Mouse (Mus musculus) E14TG2a.4 (cell line): ENCODE results near the gene H2-Q1.
"Not testable (repeated sequence)": the region's sequence is repeated elsewhere in the genome, so short reads cannot be mapped to it uniquely, and the experiment has no call there.

ENCODE experiments used
- H3K27me3 ChIP-seq: 2 replicates; pipeline ENCODE4 v1.6.1; 2014; ENCODE audit warnings: low read length, control low read depth; ENCODE audit not compliant: insufficient read depth
- H3K36me3 ChIP-seq: 2 replicates; pipeline ENCODE4 v1.6.1; 2014; ENCODE audit warnings: low read length, control low read depth; ENCODE audit not compliant: insufficient read depth
- H3K4me1 ChIP-seq: replicated peaks from 2 replicates; pipeline ENCODE4 v1.6.1; 2014; ENCODE audit warnings: low read depth, low read length, control low read depth
- H3K4me3 ChIP-seq: replicated peaks from 2 replicates; pipeline ENCODE4 v1.5.1; 2014; ENCODE audit warnings: mild to moderate bottlenecking, low read length
- H3K9me3 ChIP-seq: 2 replicates; pipeline ENCODE4 v1.6.1; 2014; ENCODE audit warnings: low read length, control low read depth
- CTCF ChIP-seq: conservative IDR thresholded peaks from 2 replicates; pipeline ENCODE4 v1.5.1; 2014; ENCODE audit warnings: low read length
- NANOG ChIP-seq: IDR thresholded peaks from 2 replicates; pipeline ENCODE4 v1.6.1; 2014; ENCODE audit warnings: borderline replicate concordance, low read length, mixed read lengths
- POU5F1 ChIP-seq: IDR thresholded peaks from 2 replicates; pipeline ENCODE4 v1.6.1; 2014; ENCODE audit warnings: low read length, borderline replicate concordance

The H2-Q1 gene

DNA sequence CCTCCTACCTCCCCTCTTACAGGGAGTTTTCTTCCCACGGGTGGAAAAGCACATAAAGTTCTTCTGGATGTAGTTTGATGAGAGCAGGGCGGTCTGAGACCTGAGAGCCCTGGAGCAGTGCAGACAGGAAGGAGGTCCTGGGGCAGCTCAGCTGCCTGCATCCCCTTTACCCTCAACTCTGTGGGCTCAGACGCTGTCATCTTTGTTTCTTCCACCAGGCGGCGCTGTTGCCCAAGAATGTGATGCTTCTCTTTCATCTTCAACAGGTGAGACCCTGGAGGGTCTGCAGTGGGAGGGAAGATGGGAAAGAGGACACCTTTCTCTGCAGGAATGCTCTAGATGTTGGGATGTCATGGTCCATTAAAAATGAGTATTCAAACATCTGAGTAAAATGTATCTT, 24.4 kb upstream of the H2-Q1 start:
- TF ChIP-seq CTCF = peak; percentile 82
- not testable (repeated sequence) for H3K36me3 ChIP-seq, H3K4me1 ChIP-seq, H3K4me3 ChIP-seq
- peaks cover 10% of the 10 kb centered on the region; the same call in 1 of the 2 replicates for H3K27me3 ChIP-seq
- peaks cover 23% of the 10 kb centered on the region for H3K9me3 ChIP-seq

DNA sequence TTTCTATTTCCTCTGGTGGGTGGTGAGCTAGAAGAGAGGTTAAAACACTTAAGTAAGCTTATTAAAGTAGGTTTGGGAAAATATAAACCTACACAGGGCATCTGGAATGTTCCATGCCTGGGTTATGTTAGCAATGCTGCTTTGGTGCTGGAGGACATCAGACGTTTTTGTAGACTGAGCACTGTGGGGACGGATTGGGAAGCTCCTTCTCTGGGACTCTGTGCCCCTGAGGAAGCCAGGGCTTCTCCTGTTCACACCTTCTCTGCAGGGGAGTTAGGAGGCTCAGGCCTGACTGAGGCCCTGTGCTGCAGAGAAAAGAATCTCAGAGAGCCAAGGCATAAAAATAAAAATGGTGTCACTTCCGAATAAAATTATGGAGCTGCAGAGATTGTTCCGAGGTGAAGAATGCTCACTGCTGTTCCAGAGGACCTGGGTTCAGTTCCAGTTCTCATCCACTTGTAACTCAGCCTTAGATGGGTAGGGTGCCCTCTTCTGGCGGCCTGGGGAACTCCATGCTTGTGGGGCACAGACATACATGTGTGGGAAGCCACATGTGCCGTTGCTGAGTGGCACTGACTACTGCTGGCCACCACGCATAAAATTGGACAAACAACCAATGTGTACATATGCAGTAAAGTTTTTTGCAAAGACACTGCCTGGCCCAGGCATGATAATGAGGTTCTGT, 19.8 kb upstream of the H2-Q1 start:
- peaks cover 17% of the 10 kb centered on the region for H3K9me3 ChIP-seq
- not testable (repeated sequence) for H3K4me1 ChIP-seq, H3K36me3 ChIP-seq, H3K4me3 ChIP-seq, H3K27me3 ChIP-seq
- peak; percentile 24; the same call in 1 of the 2 replicates for TF ChIP-seq CTCF

DNA sequence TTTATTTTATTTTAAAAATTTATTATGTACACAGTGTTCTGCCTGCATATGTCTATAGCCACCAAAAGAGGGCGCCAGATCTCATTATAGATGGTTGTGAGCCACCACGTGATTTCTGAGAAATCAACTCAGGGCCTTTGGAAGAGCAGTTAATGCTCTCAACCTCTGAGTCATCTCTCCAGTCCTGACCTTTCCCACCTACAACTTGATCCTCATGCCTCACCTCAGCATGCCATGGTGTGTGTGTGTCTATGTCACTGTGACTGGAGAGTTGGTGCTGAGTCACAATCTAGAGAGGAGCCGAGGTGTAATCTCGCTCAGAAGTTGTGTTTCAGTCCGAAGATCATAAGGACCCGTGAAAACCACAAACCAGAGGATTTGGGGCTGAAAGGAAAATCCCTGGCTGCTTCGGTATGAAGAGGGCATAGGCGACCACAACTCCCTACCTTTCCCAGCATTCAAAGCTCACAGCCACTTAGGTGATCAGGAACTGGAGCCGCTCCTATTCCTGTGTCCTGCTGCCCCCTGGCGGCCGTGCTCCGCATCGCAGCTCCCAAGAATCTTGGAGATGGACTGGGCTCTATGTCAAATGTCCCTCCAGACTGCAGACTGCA, 18.5 kb upstream of the H2-Q1 start:
- 0 out of 2 replicates have a peak, but pooled peaks cover 16% of the 10 kb centered on the region for H3K27me3 ChIP-seq
- peaks cover 3% of the 10 kb centered on the region; the same call in 1 of the 2 replicates for H3K4me1 ChIP-seq
- no peaks in the 10 kb centered on the region for H3K36me3 ChIP-seq
- H3K4me3 ChIP-seq = no peak overlapping the region
- H3K9me3 ChIP-seq = peaks cover 17% of the 10 kb centered on the region
- no peak for TF ChIP-seq POU5F1
- peak; percentile 90 for TF ChIP-seq CTCF

DNA sequence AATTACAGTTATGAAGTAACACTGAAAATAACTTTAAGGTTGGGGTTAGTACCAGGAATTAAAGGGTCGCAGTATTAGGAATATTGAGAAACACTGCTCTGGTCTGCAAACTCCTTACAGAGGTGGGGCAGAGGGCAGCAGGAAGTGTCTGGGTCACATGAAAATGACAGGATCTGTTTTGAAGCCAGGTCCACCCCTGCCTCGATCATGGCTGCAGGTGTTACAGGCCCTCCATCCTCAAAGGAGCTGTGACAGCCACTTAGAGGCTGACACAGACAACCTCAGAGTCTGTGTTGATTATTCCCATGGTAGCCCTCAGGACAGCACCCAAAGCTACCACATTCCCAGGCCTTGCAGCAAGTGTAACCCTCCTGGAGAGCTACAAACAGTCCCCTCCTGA, 16.9 kb upstream of the H2-Q1 start:
- H3K27me3 ChIP-seq = peaks cover 28% of the 10 kb centered on the region; the same call in 1 of the 2 replicates
- peaks cover 17% of the 10 kb centered on the region for H3K9me3 ChIP-seq
- H3K4me1 ChIP-seq = peaks cover 3% of the 10 kb centered on the region; the same call in 1 of the 2 replicates
- no peak for TF ChIP-seq NANOG
- TF ChIP-seq POU5F1 = no peak
- TF ChIP-seq CTCF = no peak
- no peak overlapping the region for H3K4me3 ChIP-seq
- H3K36me3 ChIP-seq = no peaks in the 10 kb centered on the region

DNA sequence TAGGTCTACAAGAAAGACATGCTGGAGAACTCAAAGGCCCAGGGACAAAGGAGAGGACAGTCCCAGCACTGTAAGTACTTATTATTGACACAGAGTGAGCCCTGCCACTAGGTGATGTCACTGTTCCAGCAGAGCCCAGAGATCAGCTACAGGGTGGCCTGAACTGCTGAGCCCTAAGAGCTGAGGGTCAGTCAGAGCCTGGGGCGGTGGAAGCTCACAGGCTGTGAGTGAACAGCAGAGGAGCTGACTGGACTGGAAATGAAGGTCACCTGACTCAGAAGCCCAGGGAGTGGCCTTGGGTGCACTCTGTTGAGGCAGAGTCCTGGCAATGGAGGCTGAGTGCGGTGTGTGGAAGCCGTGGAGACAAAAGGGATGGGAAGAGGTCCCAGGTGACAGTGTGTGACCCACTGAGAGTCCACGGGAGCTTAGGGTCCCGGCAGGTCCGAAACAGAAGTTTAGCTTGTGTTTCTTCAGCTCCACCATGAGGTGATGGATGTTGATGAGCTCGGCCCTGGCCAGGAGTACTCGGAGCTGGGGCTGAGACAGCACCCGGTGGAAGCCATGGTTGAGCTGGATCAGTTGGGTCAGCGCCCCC, 16.4 kb upstream of the H2-Q1 start:
- no peaks in the 10 kb centered on the region for H3K36me3 ChIP-seq
- peaks cover 17% of the 10 kb centered on the region for H3K9me3 ChIP-seq
- H3K27me3 ChIP-seq = peaks cover 34% of the 10 kb centered on the region
- TF ChIP-seq CTCF (no peak), NANOG (no peak), POU5F1 (no peak)
- peaks cover 3% of the 10 kb centered on the region; the same call in 1 of the 2 replicates for H3K4me1 ChIP-seq
- no peak overlapping the region for H3K4me3 ChIP-seq

DNA sequence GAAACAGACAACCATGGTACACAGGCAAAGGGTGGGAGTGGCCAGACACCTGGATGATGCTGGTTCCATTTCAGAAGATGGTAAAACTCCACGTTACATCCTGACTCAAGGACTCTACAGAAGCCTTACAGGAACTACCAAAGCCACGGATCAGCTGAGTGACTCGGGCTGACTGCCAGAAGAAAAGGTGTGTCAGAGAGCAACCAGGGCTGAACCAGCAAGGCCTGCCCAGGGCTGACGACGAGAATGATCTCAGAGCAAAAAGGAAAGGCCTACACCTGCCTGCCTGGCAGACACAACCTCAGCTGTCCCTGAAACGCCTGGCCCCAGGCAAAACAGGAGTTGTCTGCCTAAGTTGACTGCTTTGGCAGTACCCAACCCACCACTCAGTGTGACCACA, 15.7 kb upstream of the H2-Q1 start:
- no peaks in the 10 kb centered on the region for H3K36me3 ChIP-seq
- no peak overlapping the region for H3K4me3 ChIP-seq

DNA sequence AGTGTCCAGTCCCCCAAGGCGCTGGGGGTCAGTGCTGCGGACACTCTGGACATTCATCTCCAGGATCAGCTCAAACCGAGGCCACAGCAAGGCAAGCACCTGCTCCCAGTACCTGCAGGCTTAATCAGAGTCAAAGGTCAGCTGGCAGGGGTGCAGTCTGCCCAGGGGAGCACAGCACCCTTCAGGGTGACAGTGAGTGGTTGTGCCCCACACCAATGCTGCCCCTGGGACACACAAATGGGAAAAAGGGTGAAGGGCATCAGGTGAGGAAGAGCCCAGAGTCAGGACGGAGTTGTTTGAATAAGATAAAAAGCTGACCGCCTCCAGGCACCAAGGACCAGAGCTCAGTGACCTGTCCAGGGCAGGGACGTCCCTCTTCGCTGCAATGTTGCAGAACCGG, 15.3 kb upstream of the H2-Q1 start:
- H3K27me3 ChIP-seq = peaks cover 39% of the 10 kb centered on the region
- H3K4me1 ChIP-seq, H3K9me3 ChIP-seq, H3K36me3 ChIP-seq, H3K4me3 ChIP-seq: not testable (repeated sequence)

More for the DNA sequence above, 15.7 kb upstream of the H2-Q1 start:
- Histone ChIP-seq H3K4me1 (peaks cover 3% of the 10 kb centered on the region; the same call in 1 of the 2 replicates), H3K9me3 (peaks cover 13% of the 10 kb centered on the region), H3K27me3 (peaks cover 38% of the 10 kb centered on the region)
- no peak for TF ChIP-seq POU5F1
- no peak for TF ChIP-seq CTCF
- no peak for TF ChIP-seq NANOG

DNA sequence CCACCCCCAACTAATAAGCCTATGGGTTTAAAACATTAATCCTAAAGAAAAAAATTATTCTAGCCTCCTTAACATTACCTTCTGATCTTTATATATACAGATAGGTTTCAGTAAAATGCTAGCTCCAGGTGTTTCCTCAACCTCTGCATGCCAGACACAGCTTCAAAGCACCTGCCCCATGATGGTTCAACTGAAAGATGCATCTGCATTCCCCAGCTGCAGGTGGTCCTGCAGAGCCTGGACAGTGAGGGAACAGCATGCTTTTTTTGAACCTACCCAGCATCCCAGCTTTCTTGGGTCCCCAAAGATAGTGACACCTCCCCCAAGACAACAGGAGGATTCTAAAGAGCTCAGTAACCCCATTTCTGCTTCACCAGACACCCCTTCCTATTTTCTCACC, 1.5 kb upstream of the H2-Q1 start:
- no peak for TF ChIP-seq CTCF
- no peak for TF ChIP-seq NANOG
- peaks cover 58% of the 10 kb centered on the region for H3K27me3 ChIP-seq
- H3K36me3 ChIP-seq = no peaks in the 10 kb centered on the region
- H3K9me3 ChIP-seq = no peaks in the 10 kb centered on the region
- H3K4me3 ChIP-seq = no peak overlapping the region
- H3K4me1 ChIP-seq = peaks cover 14% of the 10 kb centered on the region

DNA sequence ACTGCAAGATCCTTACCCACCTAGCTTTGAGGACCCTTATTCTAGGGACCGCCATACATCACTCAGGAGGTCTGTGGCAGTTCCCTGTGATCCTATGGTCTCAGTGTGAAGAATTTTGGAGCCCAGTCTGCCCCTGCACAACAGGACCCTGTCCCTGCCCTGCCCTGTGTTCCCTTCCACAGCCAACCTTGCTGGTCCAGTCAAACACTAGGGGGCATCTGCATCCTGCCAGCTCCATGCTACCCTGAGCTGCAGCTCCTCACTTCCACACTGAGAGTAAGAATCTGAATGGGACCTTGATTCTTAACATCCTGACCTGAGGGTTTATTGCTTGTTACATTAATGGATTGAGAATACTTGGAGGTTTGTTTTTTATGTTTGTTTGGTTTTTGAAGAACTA, 4.9 kb downstream of the H2-Q1 start:
- TF ChIP-seq CTCF = peak; percentile 12
- H3K4me3 ChIP-seq, H3K9me3 ChIP-seq, H3K36me3 ChIP-seq: not testable (repeated sequence)
- peaks cover 21% of the 10 kb centered on the region for H3K4me1 ChIP-seq
- H3K27me3 ChIP-seq = peaks cover 34% of the 10 kb centered on the region

DNA sequence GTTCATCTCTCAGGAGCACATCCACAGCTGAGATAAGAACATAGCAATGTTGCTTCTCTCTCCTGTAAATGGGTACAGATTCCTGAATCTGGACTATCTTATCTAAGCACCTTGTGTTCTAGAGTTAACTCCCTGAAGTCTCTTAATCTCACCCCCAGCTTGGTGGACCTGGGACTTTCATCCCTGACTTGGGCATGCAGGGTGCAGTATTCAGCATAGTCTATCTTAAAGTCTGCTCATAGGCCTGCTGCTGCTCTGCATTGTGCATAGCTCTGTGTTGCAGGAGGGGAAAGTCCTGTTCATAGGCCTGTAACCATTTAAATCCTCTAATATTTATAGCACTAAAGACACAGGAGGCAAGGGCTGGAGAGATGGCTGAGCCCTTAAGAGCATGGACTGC, 5.8 kb downstream of the H2-Q1 start:
- H3K4me3 ChIP-seq, H3K9me3 ChIP-seq, H3K36me3 ChIP-seq: not testable (repeated sequence)
- H3K4me1 ChIP-seq = peaks cover 13% of the 10 kb centered on the region
- H3K27me3 ChIP-seq = peaks cover 26% of the 10 kb centered on the region

DNA sequence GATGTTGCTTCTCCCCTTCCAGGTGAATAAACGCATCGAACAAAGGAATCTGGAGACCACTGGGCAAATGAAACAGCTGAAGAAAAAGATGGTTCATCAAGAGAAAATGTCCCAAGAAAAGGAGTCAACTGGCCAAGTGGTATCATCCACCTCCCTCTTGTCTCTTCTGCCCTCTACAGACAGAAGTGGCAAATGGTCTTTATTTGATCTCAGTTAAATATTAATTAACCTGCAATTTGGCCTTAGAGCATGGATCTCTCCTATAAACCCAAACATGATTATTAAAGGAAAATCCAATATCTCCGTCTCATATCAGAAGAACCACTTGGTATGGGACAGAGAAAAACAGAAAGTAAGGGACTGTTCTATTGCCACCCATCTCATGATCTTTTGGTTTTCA, 9.5 kb downstream of the H2-Q1 start:
- H3K9me3 ChIP-seq, H3K4me3 ChIP-seq, H3K4me1 ChIP-seq, H3K36me3 ChIP-seq: not testable (repeated sequence)
- H3K27me3 ChIP-seq = peaks cover 14% of the 10 kb centered on the region

DNA sequence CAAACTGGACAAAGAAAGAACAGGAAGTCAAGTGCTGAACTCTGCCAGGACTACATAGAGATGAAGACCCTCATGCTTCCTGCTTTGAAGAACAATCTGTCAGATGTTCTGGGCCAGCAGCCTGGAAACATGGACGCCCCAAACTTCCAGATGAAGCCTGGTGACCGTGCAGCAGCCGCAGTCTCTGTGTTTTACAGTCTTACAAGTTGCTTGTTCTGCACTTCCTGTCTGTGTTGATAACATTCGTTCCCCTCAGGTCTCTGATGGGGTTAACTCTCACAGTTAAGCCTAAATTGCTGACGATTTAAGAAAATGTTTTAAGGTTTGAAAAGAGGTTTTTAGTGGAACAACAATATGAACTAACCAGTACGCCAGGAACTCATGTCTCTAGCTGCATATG, 11.3 kb downstream of the H2-Q1 start:
- H3K4me3 ChIP-seq, H3K9me3 ChIP-seq, H3K4me1 ChIP-seq, H3K36me3 ChIP-seq: not testable (repeated sequence)
- peaks cover 14% of the 10 kb centered on the region for H3K27me3 ChIP-seq
